Mouse (Mus musculus): ENCODE measurements around the gene Arvcf. TPM values are rescaled to one million over a fixed set of nuclear protein-coding genes. Genes with fewer than 3 reads are reported as not detected.
A peak's percentile ranks its signal among the peaks of the same experiment; 100 is the strongest.

Arvcf gene
- polyA plus RNA-seq, 1 experiment from 2014 or later = 19.5 TPM

DNA sequence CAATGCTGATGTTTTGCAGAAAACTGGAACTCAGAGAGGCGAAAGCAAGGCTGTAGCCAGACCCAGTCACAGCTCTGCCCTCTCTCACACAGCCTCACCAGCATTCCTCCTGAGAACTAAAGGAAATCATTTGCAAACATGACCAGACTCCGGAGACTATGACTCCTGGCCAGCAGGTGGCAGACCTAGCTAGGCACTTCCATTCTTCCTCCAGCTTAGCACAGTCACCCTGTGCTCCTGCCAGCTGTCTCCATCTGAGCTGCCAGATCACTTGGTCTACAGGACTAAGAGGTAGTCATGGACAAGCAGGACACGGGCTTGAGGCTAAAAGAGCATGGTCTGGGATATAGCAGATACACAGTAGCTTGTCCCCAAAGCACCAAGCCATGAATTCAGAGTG is 2.7 kb upstream of the Arvcf start:
- Histone ChIP-seq H3K27me3 (ENCODE audit: control insufficient read depth, insufficient read depth, low read length) (peaks cover 19% of the 10 kb centered on the region), H3K9ac (ENCODE audit: low read depth, low read length) (no peak overlapping the region), H3K4me1 (ENCODE audit: control insufficient read depth, insufficient read depth, low read length) (peaks cover 28% of the 10 kb centered on the region), H3K4me3 (ENCODE audit: low read depth, low read length) (no peak overlapping the region), H3K36me3 (ENCODE audit: control insufficient read depth, insufficient read depth, low read length) (no peaks in the 10 kb centered on the region), H3K4me2 (no peak overlapping the region), H3K9me3 (replicated peaks; ENCODE audit: control insufficient read depth, low read length) (no peaks in the 10 kb centered on the region), H3K27ac (ENCODE audit: low read depth, low read length) (no peak overlapping the region)
- 5% methylated on average over 3 of the region's 3 CpGs for WGBS (ENCODE audit: insufficient replicate concordance)
- ATAC-seq (replicated peaks; ENCODE audit: insufficient number of reproducible peaks, low FRiP score, low TSS enrichment) = no peak; the same call in 1 of the 2 replicates

DNA sequence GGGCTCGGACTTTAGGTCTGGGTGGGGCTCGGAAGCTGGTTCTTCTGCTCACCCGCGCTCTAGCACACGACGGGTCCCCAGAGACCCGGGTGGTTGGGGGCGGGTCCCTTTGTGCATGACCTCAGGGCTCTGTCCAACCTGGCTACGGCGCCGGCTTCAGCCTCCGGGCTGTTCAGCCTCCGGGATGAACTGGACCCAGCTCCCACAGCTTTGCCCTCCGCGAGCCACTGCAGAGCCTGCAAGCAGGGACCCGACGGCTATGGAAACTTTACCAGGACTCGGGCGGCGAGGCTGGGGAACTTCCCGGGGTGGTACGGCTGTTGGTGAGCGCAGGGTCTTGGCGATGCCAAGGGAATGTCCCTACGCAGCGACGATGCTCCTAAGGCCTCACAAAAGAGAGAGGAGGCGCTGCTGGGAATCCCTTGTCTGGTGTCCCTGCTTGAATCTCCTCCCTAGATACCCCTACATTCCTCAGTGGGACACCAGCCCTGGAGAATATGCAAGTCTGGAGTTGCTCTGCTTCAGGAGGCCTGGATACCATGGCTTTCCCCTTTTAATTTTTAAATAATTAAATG is 706 bp downstream of the Arvcf start:
- Histone ChIP-seq H3K36me3 (ENCODE audit: control insufficient read depth, insufficient read depth, low read length) (no peaks in the 10 kb centered on the region), H3K9ac (ENCODE audit: low read depth, low read length) (peak overlapping the region; percentile 72), H3K9me3 (replicated peaks; ENCODE audit: control insufficient read depth, low read length) (no peaks in the 10 kb centered on the region), H3K27me3 (ENCODE audit: control insufficient read depth, insufficient read depth, low read length) (peaks cover 27% of the 10 kb centered on the region), H3K27ac (ENCODE audit: low read depth, low read length) (no peak overlapping the region), H3K4me2 (peak overlapping the region; percentile 99), H3K4me3 (ENCODE audit: low read depth, low read length) (peak overlapping the region; percentile 73), H3K4me1 (ENCODE audit: control insufficient read depth, insufficient read depth, low read length) (peaks cover 13% of the 10 kb centered on the region)
- ATAC-seq (replicated peaks; ENCODE audit: insufficient number of reproducible peaks, low FRiP score, low TSS enrichment) = no peak
- 1% methylated on average over 28 of the region's 28 CpGs for WGBS (ENCODE audit: insufficient replicate concordance)

DNA sequence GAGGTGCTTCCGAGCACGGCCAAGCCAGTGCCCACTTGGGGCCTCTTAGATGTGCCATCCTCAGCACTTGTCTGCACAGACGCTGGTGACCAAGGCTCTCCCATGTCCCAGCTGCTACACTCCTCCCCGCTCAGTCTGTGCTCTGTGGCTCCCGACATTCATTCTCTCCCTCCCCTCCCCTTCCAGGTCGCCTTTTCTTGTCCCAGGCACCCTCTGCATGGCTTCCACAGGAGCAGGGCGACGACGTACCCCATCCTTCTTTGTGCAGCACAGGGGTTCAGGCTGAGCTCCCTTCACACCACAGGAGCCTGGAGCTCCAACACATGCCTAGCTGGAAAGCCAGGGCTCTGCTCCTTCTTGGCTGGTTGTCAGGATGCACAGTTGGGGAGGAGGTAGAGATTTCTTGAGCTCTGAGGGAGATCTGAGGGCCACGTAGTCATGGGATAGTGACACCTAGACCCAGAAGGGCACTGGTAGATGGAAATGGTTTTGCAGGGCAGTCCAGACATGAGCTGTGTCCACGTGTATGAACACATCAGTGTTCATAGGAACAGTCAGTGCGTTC is 1.9 kb downstream of the Arvcf start:
- Histone ChIP-seq H3K27ac (ENCODE audit: low read depth, low read length) (no peak overlapping the region), H3K4me3 (ENCODE audit: low read depth, low read length) (no peak overlapping the region), H3K9me3 (replicated peaks; ENCODE audit: control insufficient read depth, low read length) (no peaks in the 10 kb centered on the region), H3K4me1 (ENCODE audit: control insufficient read depth, insufficient read depth, low read length) (peaks cover 10% of the 10 kb centered on the region), H3K9ac (ENCODE audit: low read depth, low read length) (no peak overlapping the region), H3K36me3 (ENCODE audit: control insufficient read depth, insufficient read depth, low read length) (no peaks in the 10 kb centered on the region), H3K4me2 (no peak overlapping the region), H3K27me3 (ENCODE audit: control insufficient read depth, insufficient read depth, low read length) (peaks cover 27% of the 10 kb centered on the region)
- 69% methylated on average over 12 of the region's 12 CpGs for WGBS (ENCODE audit: insufficient replicate concordance)
- ATAC-seq (replicated peaks; ENCODE audit: insufficient number of reproducible peaks, low FRiP score, low TSS enrichment) = no peak

DNA sequence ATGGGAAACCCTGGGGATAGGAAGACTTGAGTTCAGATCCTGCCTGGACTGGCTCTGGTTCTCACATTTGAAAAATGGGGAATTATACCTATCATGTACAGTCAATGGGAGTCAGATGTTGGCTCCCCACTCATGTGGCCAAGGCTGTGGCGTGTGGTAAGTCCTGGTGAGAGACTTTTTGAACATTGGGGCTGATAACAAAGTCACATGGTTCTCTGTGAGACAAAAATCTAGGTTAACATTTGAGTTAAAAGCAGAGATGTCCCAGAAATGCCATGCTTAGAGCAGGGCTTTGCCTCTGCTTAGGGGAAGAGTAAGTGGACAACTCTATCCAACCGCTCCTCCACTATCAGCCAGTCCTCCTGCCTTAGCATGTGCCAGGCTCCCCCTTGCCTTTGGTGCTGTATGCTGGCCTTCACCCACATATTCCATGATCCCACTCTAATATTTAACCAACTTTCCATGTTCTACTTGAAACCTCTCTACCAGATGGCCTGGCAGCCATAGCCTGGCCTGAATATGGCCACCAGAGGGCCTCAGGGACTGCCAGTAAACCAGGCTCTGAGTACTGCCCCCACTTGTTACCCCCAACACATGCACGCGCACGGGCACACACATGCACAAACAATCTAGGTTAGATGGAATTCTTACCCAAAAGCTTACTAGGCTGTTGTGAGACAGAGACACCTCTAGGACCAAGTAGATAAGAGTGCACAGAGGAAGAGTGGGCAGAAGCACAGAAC is 3.5 kb downstream of the Arvcf start:
- no peak overlapping the region for H3K27ac ChIP-seq (ENCODE audit: low read depth, low read length)
- no peak for ATAC-seq (replicated peaks; ENCODE audit: insufficient number of reproducible peaks, low FRiP score, low TSS enrichment)
- no peak overlapping the region for H3K4me3 ChIP-seq (ENCODE audit: low read depth, low read length)
- no peaks in the 10 kb centered on the region for H3K36me3 ChIP-seq (ENCODE audit: control insufficient read depth, insufficient read depth, low read length)
- peaks cover 27% of the 10 kb centered on the region for H3K27me3 ChIP-seq (ENCODE audit: control insufficient read depth, insufficient read depth, low read length)
- no peak overlapping the region for H3K9ac ChIP-seq (ENCODE audit: low read depth, low read length)
- WGBS (ENCODE audit: insufficient replicate concordance) = 65% methylated on average over 5 of the region's 5 CpGs
- H3K4me1 ChIP-seq (ENCODE audit: control insufficient read depth, insufficient read depth, low read length) = peaks cover 10% of the 10 kb centered on the region
- H3K9me3 ChIP-seq (replicated peaks; ENCODE audit: control insufficient read depth, low read length) = no peaks in the 10 kb centered on the region
- no peak overlapping the region for H3K4me2 ChIP-seq

GRCm38 (mm10) chr16:18353106-18353505 is 5.1 kb downstream of the Arvcf start:
- Histone ChIP-seq H3K4me3 (ENCODE audit: low read depth, low read length) (no peak overlapping the region), H3K9me3 (replicated peaks; ENCODE audit: control insufficient read depth, low read length) (no peaks in the 10 kb centered on the region), H3K4me2 (no peak overlapping the region), H3K27ac (ENCODE audit: low read depth, low read length) (no peak overlapping the region), H3K36me3 (ENCODE audit: control insufficient read depth, insufficient read depth, low read length) (no peaks in the 10 kb centered on the region), H3K4me1 (ENCODE audit: control insufficient read depth, insufficient read depth, low read length) (peaks cover 3% of the 10 kb centered on the region; the same call in 1 of the 2 replicates), H3K9ac (ENCODE audit: low read depth, low read length) (no peak overlapping the region), H3K27me3 (ENCODE audit: control insufficient read depth, insufficient read depth, low read length) (peaks cover 25% of the 10 kb centered on the region)
- WGBS (ENCODE audit: insufficient replicate concordance) = 33% methylated on average over 1 of the region's 1 CpGs
- no peak; the same call in 1 of the 2 replicates for ATAC-seq (replicated peaks; ENCODE audit: insufficient number of reproducible peaks, low FRiP score, low TSS enrichment)

DNA sequence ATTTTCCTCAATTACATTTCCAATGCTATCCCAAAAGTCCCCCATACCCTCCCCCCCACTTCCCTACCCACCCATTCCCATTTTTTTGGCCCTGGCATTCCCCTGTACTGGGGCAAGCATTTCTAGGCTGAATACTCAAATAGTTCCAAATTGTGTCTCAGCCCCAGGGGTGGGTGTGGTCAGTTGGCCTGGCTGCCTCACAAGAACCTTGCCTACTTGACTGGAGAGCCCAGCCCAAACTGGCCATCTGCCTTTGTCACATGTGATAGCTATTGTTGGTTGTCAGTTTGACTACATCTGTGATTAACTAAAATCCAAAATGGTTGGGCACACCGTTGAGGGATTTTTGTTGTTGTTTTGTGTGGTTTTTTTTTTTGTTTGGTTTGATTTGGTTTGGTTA is 9.0 kb downstream of the Arvcf start:
- 78% methylated on average over 1 of the region's 1 CpGs for WGBS (ENCODE audit: insufficient replicate concordance)
- no peaks in the 10 kb centered on the region for H3K36me3 ChIP-seq (ENCODE audit: control insufficient read depth, insufficient read depth, low read length)
- no peak for ATAC-seq (replicated peaks; ENCODE audit: insufficient number of reproducible peaks, low FRiP score, low TSS enrichment)

DNA sequence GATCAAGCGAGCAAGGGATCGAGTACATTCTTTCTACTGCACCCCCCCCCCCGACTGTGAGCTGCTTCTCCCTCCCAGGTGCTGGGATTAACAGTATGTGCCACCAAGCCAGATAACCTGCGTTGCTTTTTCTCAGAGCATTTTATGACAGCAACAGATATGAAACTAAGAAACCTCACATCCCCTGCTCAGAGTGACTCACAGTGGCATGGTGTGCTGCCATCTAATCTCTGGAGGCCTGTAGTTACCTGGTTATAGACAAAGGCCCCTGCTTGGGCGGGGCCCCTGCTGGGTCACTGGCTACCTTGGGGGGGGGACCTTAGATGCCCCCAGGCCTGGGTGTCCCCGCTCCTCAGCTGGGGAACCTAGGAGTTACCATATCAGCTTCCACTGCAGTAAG is 10.0 kb downstream of the Arvcf start:
- ATAC-seq (replicated peaks; ENCODE audit: insufficient number of reproducible peaks, low FRiP score, low TSS enrichment) = no peak
- no peaks in the 10 kb centered on the region for H3K9me3 ChIP-seq (replicated peaks; ENCODE audit: control insufficient read depth, low read length)

More for the DNA sequence above, 9.0 kb downstream of the Arvcf start:
- Histone ChIP-seq H3K4me2 (no peak overlapping the region), H3K4me1 (ENCODE audit: control insufficient read depth, insufficient read depth, low read length) (no peaks in the 10 kb centered on the region), H3K9ac (ENCODE audit: low read depth, low read length) (no peak overlapping the region), H3K27me3 (ENCODE audit: control insufficient read depth, insufficient read depth, low read length) (no peaks in the 10 kb centered on the region), H3K4me3 (ENCODE audit: low read depth, low read length) (no peak overlapping the region), H3K27ac (ENCODE audit: low read depth, low read length) (no peak overlapping the region), H3K9me3 (replicated peaks; ENCODE audit: control insufficient read depth, low read length) (no peaks in the 10 kb centered on the region)

GRCm38 (mm10) chr16:18360151-18360805 is 12.3 kb downstream of the Arvcf start:
- no peak overlapping the region for H3K4me3 ChIP-seq (ENCODE audit: low read depth, low read length)
- H3K9ac ChIP-seq (ENCODE audit: low read depth, low read length) = no peak overlapping the region
- H3K27ac ChIP-seq (ENCODE audit: low read depth, low read length) = no peak overlapping the region
- 70% methylated on average over 6 of the region's 6 CpGs for WGBS (ENCODE audit: insufficient replicate concordance)
- H3K4me1 ChIP-seq (ENCODE audit: control insufficient read depth, insufficient read depth, low read length) = no peaks in the 10 kb centered on the region
- H3K27me3 ChIP-seq (ENCODE audit: control insufficient read depth, insufficient read depth, low read length) = no peaks in the 10 kb centered on the region
- no peak for ATAC-seq (replicated peaks; ENCODE audit: insufficient number of reproducible peaks, low FRiP score, low TSS enrichment)
- H3K9me3 ChIP-seq (replicated peaks; ENCODE audit: control insufficient read depth, low read length) = no peaks in the 10 kb centered on the region
- H3K4me2 ChIP-seq = no peak overlapping the region
- no peaks in the 10 kb centered on the region for H3K36me3 ChIP-seq (ENCODE audit: control insufficient read depth, insufficient read depth, low read length)

More for the DNA sequence above, 10.0 kb downstream of the Arvcf start:
- 84% methylated on average over 6 of the region's 6 CpGs for WGBS (ENCODE audit: insufficient replicate concordance)
- H3K9ac ChIP-seq (ENCODE audit: low read depth, low read length) = no peak overlapping the region
- no peaks in the 10 kb centered on the region for H3K27me3 ChIP-seq (ENCODE audit: control insufficient read depth, insufficient read depth, low read length)
- no peak overlapping the region for H3K4me2 ChIP-seq
- H3K36me3 ChIP-seq (ENCODE audit: control insufficient read depth, insufficient read depth, low read length) = no peaks in the 10 kb centered on the region
- H3K4me3 ChIP-seq (ENCODE audit: low read depth, low read length) = no peak overlapping the region
- H3K27ac ChIP-seq (ENCODE audit: low read depth, low read length) = no peak overlapping the region
- no peaks in the 10 kb centered on the region for H3K4me1 ChIP-seq (ENCODE audit: control insufficient read depth, insufficient read depth, low read length)

All from heart, embryonic 11.5 days (tissue).